Mouse (Mus musculus) myocyte (in vitro differentiated cells): ENCODE measurements around the gene Celsr2.

Experiments used
- CEBPB ChIP-seq: IDR thresholded peaks from 2 replicates; pipeline ENCODE4 v1.6.1; 2011; ENCODE audit warnings: mild to moderate bottlenecking, moderate library complexity; ENCODE audit not compliant: poor library complexity, insufficient read depth, severe bottlenecking
- E2F4 ChIP-seq: IDR thresholded peaks from one replicate; pipeline ENCODE4 v1.6.1; 2011; ENCODE audit warnings: mild to moderate bottlenecking, control low read depth, moderate library complexity; ENCODE audit not compliant: insufficient read depth
- MAX ChIP-seq: IDR thresholded peaks from one replicate; pipeline ENCODE4 v1.6.1; 2011; ENCODE audit warnings: low read depth, mild to moderate bottlenecking, control low read depth
- POLR2A ChIP-seq: IDR thresholded peaks from one replicate; pipeline ENCODE4 v1.6.1; 2011; ENCODE audit warnings: low read depth, mild to moderate bottlenecking, control low read depth, moderate library complexity; ENCODE audit not compliant: insufficient read length
- POLR2AphosphoS2 ChIP-seq: IDR thresholded peaks from one replicate; pipeline ENCODE4 v1.6.1; 2011; ENCODE audit warnings: low read depth, control low read depth; ENCODE audit not compliant: insufficient read length
- USF1 ChIP-seq: IDR thresholded peaks from one replicate; pipeline ENCODE4 v1.6.1; 2011; ENCODE audit warnings: low read depth, mild to moderate bottlenecking, control low read depth, moderate library complexity

DNA sequence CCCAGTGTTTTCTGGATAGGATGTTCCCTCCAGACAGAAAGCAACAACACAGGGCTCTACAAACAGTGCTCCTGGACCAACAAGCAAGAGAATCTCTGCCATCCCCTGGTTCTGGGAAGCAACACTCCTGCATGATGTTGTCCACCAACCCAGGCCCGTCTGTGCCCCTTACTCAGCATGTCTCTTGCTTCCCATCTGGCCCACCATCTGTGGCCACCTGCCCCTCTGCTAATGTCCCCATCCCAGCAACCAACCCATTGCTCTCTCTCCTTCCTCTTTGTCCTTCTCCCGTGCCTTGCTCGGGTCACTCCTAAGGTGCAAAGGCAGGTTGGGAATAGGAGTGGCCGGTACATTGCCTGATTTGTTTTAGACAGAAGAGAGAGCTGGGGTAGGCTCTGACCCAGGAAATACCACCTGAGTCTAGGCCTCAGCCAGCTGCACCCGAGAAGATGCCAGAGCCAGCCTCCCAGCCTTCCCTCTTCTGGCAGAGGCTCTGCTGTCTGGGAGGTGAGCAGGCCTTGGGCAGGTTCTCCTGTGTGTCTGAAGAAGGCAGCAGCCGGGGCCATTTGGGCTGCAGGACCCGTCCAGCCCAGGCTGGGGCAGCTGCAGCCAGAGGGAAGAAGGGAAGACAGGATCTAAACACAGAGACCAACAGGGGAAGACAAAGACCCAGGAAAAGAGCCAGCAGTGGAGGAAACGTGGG is 5.5 kb downstream of the Celsr2 start:
- TF ChIP-seq E2F4 (no peak), CEBPB (no peak), POLR2A (no peak), USF1 (no peak), POLR2AphosphoS2 (no peak), MAX (no peak)
